Mouse (Mus musculus) ES-E14 (cell line): ENCODE measurements at regions not wholly inside any gene's neighbourhood (a gene's known extent, or its start where the extent isn't known, plus 50 kb on each side); places are given as distances from the start of the nearest gene placed in this dataset.

Source experiments
- DNase-seq: peaks from one replicate; pipeline ENCODE4 v3.0.0-alpha.2; 2013; ENCODE audit warnings: low read depth, low spot score
- H3K27ac ChIP-seq: 2 replicates; pipeline ENCODE4 v1.5.1; 2012; ENCODE audit warnings: low read depth, mild to moderate bottlenecking, low read length, moderate library complexity, mixed read lengths; ENCODE audit not compliant: poor library complexity, insufficient read depth, severe bottlenecking
- H3K36me3 ChIP-seq: 2 replicates; pipeline ENCODE4 v1.6.1; 2012; ENCODE audit warnings: mild to moderate bottlenecking, low read length, moderate library complexity, mixed read lengths; ENCODE audit not compliant: control insufficient read depth, poor library complexity, insufficient read depth, severe bottlenecking
- H3K4me1 ChIP-seq, 2 experiments: fragments of 150-350 bp in 1 of 2; sonication (generic) in 1 of 2; 2 replicates each; pipeline ENCODE4 v1.6.1; 2012; ENCODE audit warnings: low read length in 2 of 2, mild to moderate bottlenecking in 1 of 2, mixed read lengths in 1 of 2; ENCODE audit not compliant: control insufficient read depth in 2 of 2, insufficient read depth in 2 of 2, poor library complexity in 1 of 2
- H3K4me3 ChIP-seq, 2 experiments: fragments of 150-350 bp in 1 of 2; sonication (generic) in 1 of 2; 2 replicates each; pipeline ENCODE4 v1.5.1; 2012; ENCODE audit warnings: low read length in 2 of 2, low read depth in 1 of 2, mild to moderate bottlenecking in 1 of 2, mixed read lengths in 1 of 2; ENCODE audit not compliant: insufficient read depth in 1 of 2, poor library complexity in 1 of 2, severe bottlenecking in 1 of 2
- H3K9ac ChIP-seq: 2 replicates; pipeline ENCODE4 v1.6.1; 2012; ENCODE audit warnings: low read depth, mild to moderate bottlenecking, low read length, mixed read lengths; ENCODE audit not compliant: poor library complexity, insufficient read depth, severe bottlenecking
- H3K9me3 ChIP-seq: fragments of 150-350 bp; sonication (generic); 2 replicates; pipeline ENCODE4 v1.6.1; 2012; ENCODE audit warnings: low read depth, mild to moderate bottlenecking, low read length; ENCODE audit not compliant: control insufficient read depth, insufficient read depth
- CHD2 ChIP-seq: IDR thresholded peaks from 2 replicates; pipeline ENCODE4 v1.6.1; 2014; ENCODE audit warnings: mild to moderate bottlenecking, low read depth, low read length, inconsistent platforms
- HCFC1 ChIP-seq: IDR thresholded peaks from 2 replicates; pipeline ENCODE4 v1.6.1; 2012; ENCODE audit warnings: low read length, inconsistent platforms, borderline replicate concordance; ENCODE audit not compliant: insufficient read depth
- MAFK ChIP-seq: IDR thresholded peaks from 2 replicates; pipeline ENCODE4 v1.6.1; 2014; ENCODE audit warnings: mild to moderate bottlenecking, low read depth, low read length, inconsistent platforms; ENCODE audit not compliant: insufficient read depth
- ZC3H11A ChIP-seq: IDR thresholded peaks from 2 replicates; pipeline ENCODE4 v1.6.1; 2012; ENCODE audit warnings: low read depth, mild to moderate bottlenecking, inconsistent platforms, low read length, borderline replicate concordance
- in situ Hi-C, 2 experiments: fragments of 600-800 bp; cut with MboI; formaldehyde crosslinking; loops; one replicate each; pipeline ENCODE4 v1.15.1; 2025; ENCODE audit warnings: low sequenced_read_pairs in 2 of 2, inconsistent platforms in 1 of 2; ENCODE audit not compliant: unreplicated experiment in 2 of 2

GRCm38 (mm10) chr10:99466695-99467094, 203.7 kb downstream of the Dusp6 start:
- DNase-seq: no peak
- Histone ChIP-seq H3K4me3 (no peak overlapping the region), H3K4me1 (peaks cover 7 to 14% of the 10 kb centered on the region in 2 experiments), H3K9ac (no peak overlapping the region), H3K27ac (no peak overlapping the region), H3K36me3 (no peaks in the 10 kb centered on the region), H3K9me3 (no peaks in the 10 kb centered on the region)
- in situ Hi-C loops: no loop called here
- TF ChIP-seq MAFK: no peak

- TF ChIP-seq MAFK (no peak), ZC3H11A (no peak)
- H3K9me3 ChIP-seq: no peaks in the 10 kb centered on the region
- H3K4me3 ChIP-seq: no peak overlapping the region
- peaks cover 5 to 12% of the 10 kb centered on the region in 2 experiments for H3K4me1 ChIP-seq
- no peak overlapping the region for H3K27ac ChIP-seq
- in situ Hi-C loops: no loop called here
- DNase-seq: no peak
- no peak overlapping the region for H3K9ac ChIP-seq
- no peaks in the 10 kb centered on the region for H3K36me3 ChIP-seq
These were observed 204.3 kb downstream of the Dusp6 start for GRCm38 (mm10) chr10:99467319-99467842.

GRCm38 (mm10) chr10:99468971-99469370, 205.9 kb downstream of the Dusp6 start:
- in situ Hi-C loops: no loop called here
- no peak overlapping the region for H3K27ac ChIP-seq
- H3K36me3 ChIP-seq: no peaks in the 10 kb centered on the region
- no peak overlapping the region for H3K4me3 ChIP-seq
- no peak overlapping the region for H3K9ac ChIP-seq
- peaks cover 7 to 8% of the 10 kb centered on the region in 2 experiments; a peak in 3 of 4 replicates for H3K4me1 ChIP-seq
- peak; percentile 73 for DNase-seq
- peak; percentile 68; the same call in 1 of the 2 replicates for TF ChIP-seq CHD2
- no peak for TF ChIP-seq HCFC1
- H3K9me3 ChIP-seq: no peaks in the 10 kb centered on the region

GRCm38 (mm10) chr10:99471832-99472497, 208.9 kb downstream of the Dusp6 start:
- Histone ChIP-seq H3K4me1 (peaks cover 7 to 8% of the 10 kb centered on the region in 2 experiments; a peak in 3 of 4 replicates), H3K4me3 (no peak overlapping the region), H3K27ac (no peak overlapping the region), H3K36me3 (no peaks in the 10 kb centered on the region), H3K9me3 (no peaks in the 10 kb centered on the region), H3K9ac (no peak overlapping the region)
- TF ChIP-seq ZC3H11A: no peak
- TF ChIP-seq MAFK: no peak
- TF ChIP-seq CHD2: no peak
- TF ChIP-seq HCFC1: no peak
- DNase-seq: no peak
- in situ Hi-C loops: no loop called here

DNA sequence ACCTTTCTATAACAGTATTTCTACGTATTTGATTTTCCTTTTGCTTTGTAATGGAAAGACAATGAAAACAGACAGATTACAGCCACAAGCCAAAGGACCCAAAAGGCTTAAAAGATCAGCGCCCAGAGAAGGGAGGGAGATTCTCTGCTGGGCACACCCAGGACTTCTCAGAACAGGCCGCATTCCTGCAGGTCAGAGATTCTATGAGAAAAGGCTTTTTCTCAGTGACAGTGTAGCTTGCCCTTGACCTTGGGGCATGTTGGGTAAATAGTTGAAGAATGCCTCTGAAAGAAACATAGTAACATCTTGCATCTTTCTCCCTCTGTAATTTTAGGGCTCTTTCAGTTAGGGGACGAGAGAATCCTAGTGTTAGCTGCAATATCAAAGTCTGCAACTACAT, 209.8 kb downstream of the Dusp6 start:
- Histone ChIP-seq H3K27ac (no peak overlapping the region), H3K4me1 (peaks cover 4 to 6% of the 10 kb centered on the region in 2 experiments; a peak in 3 of 4 replicates), H3K36me3 (no peaks in the 10 kb centered on the region), H3K9me3 (no peaks in the 10 kb centered on the region), H3K4me3 (no peak overlapping the region), H3K9ac (no peak overlapping the region)
- in situ Hi-C loops: no loop called here
- peak; percentile 31 for DNase-seq
- no peak for TF ChIP-seq MAFK
- no peak for TF ChIP-seq CHD2
